Mouse (Mus musculus) left cerebral cortex, adult 2 months (tissue): Measurements from ENCODE around the gene Dpy19l2. TPM values are rescaled to one million over a fixed set of nuclear protein-coding genes. Genes with fewer than 3 reads are reported as not detected.
"Not testable (repeated sequence)": the region's sequence is repeated elsewhere in the genome, so short reads cannot be mapped to it uniquely, and the experiment has no call there.

Experiments used
- DNase-seq, 2 experiments: peaks; one replicate each; pipeline ENCODE4 v3.0.0; 2021 to 2022; ENCODE audit warnings: low spot score in 2 of 2, mixed read lengths in 1 of 2; ENCODE audit errors: extremely low spot score in 1 of 2
- H3K27ac ChIP-seq: fragments of 200-600 bp; 2 replicates; pipeline ENCODE4 v1.8.1; 2022
- H3K4me3 ChIP-seq: fragments of 200-600 bp; 2 replicates; pipeline ENCODE4 v1.8.1; 2022
- CTCF ChIP-seq: fragments of 200-600 bp; IDR thresholded peaks from 2 replicates; pipeline ENCODE4 v1.8.1; 2022; ENCODE audit warnings: antibody characterized with exemption, mild to moderate bottlenecking, moderate library complexity
- intact Hi-C: fragments of 180-260 bp; cut with DNase I; formaldehyde crosslinking; loops from one replicate; pipeline ENCODE4 v1.15.1; 2025
- long read RNA-seq, 2 experiments: library from polyadenylated mRNA; stranded (forward); transcript quantifications; one replicate each; pipeline ENCODE4 v2.0.0; 2021; ENCODE audit warnings: borderline mapping rate in 2 of 2
- total RNA-seq, 2 experiments: library from RNA; stranded (reverse); gene quantifications; 2 replicates each; pipeline ENCODE4 v1.2.3; 2021

Dpy19l2 gene
- total RNA-seq, result under 1 TPM; 0.23 to 0.29 TPM
- long read RNA-seq, experiment 1, result 0 reads
- long read RNA-seq, experiment 2, result 0 reads

DNA sequence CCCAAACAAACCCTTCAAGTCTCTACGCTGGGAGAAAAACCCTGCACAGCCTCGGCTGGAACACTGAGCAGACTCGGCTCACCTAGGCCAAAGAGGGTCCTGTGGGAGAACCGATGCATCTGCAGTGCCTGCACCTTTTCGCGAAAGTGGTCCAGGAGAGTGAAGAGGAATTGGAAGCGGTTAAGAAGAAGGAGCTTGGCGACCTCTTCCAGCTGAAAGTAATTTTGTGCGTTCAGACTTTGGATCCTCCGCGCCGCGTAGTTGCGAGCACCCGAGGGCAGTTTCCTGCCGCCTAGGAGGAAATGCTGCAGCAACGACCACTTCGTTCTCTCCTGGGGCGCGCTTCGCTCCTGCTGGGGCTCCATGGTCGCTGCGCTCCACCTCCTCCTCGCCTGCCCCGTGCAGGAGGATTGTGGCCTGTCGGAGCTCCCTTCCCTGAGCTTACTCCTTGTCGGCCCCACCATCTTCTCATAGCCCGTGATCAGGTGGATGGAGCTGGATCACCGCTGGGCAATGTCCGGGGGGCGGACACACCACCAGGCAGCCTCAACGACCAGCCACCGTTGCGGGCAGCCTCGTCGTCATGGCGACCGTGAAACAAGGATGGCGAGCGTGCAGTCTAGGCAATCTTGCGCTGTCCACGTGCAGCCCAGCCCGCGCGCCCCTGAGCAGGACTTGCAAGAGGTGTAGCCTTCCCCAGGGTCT is at the start of gene Dpy19l2:
Gene Dpy19l2 (minus strand): TSS at position 594 of the 705 bp plus-strand sequence.
- TF ChIP-seq CTCF, result no peak
- H3K27ac ChIP-seq, result no peak within 1 kb of the TSS
- peak within 1 kb of the TSS; percentile 52 for H3K4me3 ChIP-seq
- peak; percentile 40 to 43 for DNase-seq
- intact Hi-C loops, result loop anchor here (5.0 kb wide), 2 partner anchors 159 to 331 kb away; no protein-coding TSS in a partner anchor

DNA sequence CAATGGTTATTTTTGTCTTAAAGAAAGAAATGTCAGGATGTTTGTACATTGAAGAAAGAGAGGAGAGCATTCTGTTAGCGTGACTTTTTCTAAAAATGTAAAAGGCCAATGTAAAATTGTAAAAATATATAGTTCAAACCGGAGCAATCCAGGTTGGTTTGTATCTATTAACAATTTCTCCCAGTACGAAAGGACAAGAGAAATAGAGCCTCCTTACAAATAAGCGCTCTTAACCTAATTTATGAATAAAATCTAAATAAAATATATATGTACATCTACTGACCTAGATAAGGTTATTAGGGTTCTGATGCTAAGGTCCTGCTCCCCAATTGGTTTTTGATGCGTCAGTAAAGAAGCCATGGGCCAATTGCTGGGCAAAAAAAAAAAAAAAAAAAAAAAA is 48.9 kb upstream of the Dpy19l2 start:
- intact Hi-C loops, result no loop called here
- Histone ChIP-seq H3K4me3 (no peak overlapping the region), H3K27ac (no peak overlapping the region)
- no peak for DNase-seq
- TF ChIP-seq CTCF, result no peak

DNA sequence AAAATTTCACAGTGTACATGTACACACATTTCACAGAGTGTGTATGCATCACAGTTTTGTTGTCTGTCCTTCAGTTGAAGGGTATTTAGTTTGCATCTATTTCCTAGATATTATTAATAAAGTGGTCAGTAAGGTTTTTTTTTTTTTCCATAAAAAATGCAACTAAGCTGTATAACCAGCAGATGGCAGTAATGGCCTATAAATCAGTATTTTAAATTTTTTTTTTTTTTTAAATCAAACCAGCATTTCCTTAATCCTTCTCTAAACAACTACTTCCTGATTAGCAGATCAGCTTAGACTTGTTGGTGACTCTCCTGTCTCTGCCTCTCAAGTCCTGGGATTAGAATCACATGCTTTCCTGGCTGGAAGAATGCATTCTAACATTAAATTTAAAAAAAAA is 5.2 kb upstream of the Dpy19l2 start:
- no peak for DNase-seq
- Histone ChIP-seq H3K27ac (no peak overlapping the region), H3K4me3 (no peak overlapping the region)
- intact Hi-C loops, result loop anchor here (1.0 to 2.0 kb wide), 2 partner anchors 340 to 404 kb away; no protein-coding TSS in a partner anchor
- TF ChIP-seq CTCF, result peak; percentile 65

DNA sequence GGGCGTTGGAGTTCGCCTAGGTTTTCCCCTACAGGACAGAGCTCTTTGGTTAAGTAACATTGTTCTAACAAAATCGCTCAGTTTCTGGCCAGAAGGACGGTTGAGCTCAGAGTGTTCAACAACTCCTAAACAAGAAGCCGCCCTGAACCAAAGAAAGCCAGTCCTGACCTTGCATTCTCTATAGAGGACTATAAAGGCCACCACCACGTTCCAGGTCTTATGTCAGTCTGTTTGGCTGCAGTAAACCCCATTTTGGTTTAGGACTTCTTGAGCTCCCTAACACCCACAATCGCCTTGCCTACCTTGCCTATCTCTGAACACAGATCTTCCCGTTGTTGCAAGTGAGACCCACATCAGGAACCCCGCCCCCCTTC is 299 bp upstream of the Dpy19l2 start:
- no peak overlapping the region for H3K27ac ChIP-seq
- peak overlapping the region; percentile 52 for H3K4me3 ChIP-seq
- intact Hi-C loops, result loop anchor here (5.0 kb wide), 2 partner anchors 159 to 331 kb away; no protein-coding TSS in a partner anchor
- TF ChIP-seq CTCF, result no peak
- no peak for DNase-seq

DNA sequence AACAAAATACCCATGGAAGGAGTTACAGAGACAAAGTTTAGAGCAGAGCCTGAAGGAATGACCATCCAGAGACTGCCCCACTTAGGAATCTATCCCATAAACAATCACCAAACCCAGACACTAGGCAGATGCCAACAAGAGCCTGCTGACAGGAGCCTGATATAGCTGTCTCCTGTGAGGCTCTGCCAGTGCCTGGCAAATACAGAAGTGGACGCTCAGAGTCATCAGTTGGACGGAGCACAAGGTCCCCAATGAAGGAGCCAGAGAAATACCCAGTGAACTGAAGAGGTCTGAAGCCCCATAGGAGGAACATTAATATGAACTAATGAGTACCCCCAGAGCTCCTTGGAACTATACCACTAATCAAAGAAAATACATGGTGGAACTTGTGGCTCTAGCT is 58.8 kb downstream of the Dpy19l2 start:
- intact Hi-C loops, H3K27ac ChIP-seq: not testable (repeated sequence)

DNA sequence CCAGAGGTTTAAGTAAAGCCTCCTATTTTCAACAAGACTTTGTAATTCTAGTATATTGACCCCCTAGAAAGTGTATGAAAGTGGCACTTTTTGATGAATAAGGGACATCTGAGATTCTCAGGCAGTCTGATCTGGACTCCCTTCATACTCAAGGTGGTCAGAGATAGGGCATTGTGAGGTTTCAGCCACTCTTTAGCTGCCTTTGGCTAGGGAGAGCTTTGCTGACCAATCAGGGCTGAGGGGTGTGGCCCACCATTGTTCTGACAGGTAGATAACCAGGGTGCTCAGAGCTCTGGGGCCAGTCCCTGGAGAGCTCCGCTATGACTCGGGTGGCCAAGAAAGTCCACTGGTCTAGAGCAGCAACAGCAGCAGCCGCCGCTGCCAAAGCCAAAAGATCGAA is 71.2 kb downstream of the Dpy19l2 start, which contains the start of gene Cypt4:
Gene Cypt4 (plus strand): TSS at position 301 of the 400 bp plus-strand sequence.
- TF ChIP-seq CTCF, result no peak
- H3K4me3 ChIP-seq, result no peak within 1 kb of the TSS
- DNase-seq, result no peak
- intact Hi-C loops, result no loop called here
- H3K27ac ChIP-seq, result no peak within 1 kb of the TSS

More for the DNA sequence above, 58.8 kb downstream of the Dpy19l2 start:
- not testable (repeated sequence) for H3K4me3 ChIP-seq, DNase-seq

DNA sequence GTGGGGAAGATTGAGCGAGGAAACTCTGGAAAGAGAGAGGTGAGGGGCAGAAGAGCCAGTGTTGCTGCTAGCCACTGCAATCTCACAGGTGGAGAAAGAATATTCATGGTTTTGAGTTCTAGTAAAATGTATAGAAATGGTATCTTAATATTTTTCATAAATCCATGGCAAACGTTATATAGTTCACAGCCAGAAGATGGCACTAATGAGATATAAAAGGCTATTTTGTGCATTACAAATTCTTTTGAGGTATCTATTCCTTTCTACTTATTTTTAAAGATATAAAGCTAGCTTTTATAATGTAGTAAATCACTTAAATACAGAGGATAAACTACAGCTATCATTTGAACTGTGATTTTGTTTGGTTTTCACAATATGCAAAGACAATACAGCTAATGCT is 157.9 kb downstream of the Dpy19l2 start:
- DNase-seq, result no peak
- Histone ChIP-seq H3K27ac (no peak overlapping the region), H3K4me3 (no peak overlapping the region)
- intact Hi-C loops, result loop anchor here (5.0 kb wide), 1 partner anchor 159 kb away; the partner anchor contains the start of gene Dpy19l2
- peak; percentile 56 for TF ChIP-seq CTCF

DNA sequence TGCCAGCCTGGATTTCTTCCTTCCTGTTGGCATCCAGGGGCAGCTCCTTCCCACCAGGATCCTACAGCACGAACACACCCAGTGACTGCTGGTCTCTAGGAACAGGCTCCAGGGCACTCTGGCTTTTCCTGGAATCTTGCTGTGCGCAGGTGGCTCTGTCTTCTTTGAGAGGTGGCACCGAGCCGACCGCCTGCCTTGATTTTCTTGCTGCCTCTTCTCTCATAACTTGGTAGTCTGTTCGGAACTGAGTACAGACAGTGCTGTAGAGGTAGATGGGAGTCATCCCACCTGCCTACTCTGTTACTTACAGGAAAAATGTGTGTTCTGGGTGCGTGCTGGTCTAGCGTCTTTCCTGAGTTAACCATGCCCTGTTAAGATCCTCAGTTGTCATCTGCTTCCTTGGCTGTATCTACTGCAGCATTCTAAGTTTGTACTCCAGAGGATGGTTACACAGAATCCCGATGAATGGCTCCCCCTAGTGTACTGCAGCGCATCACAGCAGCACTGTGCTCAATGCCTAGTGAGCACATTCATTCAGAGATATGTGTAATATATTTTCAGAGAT is 179.4 kb downstream of the Dpy19l2 start:
- peak; percentile 67 to 76 for DNase-seq
- Histone ChIP-seq H3K4me3 (no peak overlapping the region), H3K27ac (peak overlapping the region; percentile 76)
- intact Hi-C loops, result loop anchor here (2.0 to 10.0 kb wide), 3 partner anchors 398 to 934 kb away; no protein-coding TSS in a partner anchor
- peak; percentile 93 for TF ChIP-seq CTCF

DNA sequence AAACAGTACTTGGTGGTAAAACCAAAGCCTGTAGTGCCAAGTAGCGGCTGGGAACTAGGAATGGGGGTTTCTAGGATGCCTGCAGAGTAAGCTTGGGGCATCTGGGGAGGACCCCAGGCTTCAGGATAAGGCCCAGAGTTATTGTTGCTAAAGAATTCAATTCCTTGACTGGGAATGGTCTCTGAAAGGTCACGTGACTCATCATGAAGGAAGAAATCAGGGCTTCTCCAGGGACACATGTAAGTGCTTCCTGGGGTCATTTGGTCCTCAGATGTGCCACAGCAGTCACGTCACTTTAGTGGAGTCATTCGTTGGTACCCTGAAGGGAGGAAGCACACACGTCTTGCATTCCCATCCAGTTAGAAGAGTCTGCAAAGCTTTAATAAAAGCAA is 182.0 kb downstream of the Dpy19l2 start:
- DNase-seq, result no peak
- TF ChIP-seq CTCF, result no peak
- no peak overlapping the region for H3K4me3 ChIP-seq
- no peak overlapping the region for H3K27ac ChIP-seq
- intact Hi-C loops, result loop anchor here (2.0 to 10.0 kb wide), 2 partner anchors 389 to 559 kb away; no protein-coding TSS in a partner anchor

DNA sequence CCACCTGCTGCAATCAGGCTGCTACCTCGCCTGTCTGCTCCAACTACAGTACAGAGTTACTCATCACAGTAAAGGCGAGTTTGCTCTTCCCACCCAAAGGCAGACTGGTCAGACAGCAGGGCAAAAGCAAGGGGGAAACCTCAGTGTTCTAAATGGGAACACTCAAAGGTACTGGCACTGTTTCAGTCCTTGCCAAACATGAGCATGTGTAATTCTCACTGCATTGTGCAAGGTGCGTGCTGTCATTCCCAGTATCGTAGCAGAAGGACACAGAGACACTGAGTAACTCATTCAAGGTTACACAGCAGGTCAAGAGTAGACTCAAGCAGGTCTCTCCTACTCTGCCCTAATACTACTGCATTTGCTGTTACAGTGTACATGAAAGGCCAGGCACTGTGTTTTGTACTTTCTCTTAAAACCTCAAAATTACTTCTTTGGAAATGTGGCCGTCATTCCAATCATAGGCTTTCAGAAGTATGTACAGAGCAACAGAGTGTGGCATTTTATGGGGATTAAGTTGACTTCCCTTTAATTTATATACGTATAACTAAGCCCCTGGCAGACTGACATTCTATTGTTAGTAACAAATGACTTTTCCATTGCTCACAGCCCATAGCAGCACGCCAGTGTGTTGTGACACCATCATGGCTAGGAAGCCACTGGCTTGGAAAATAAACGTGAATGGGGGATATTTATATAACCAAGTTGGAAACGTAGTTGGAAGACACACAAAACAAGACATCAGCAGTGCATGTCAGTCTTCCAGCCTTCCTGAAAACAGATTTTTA is 182.6 kb downstream of the Dpy19l2 start:
- no peak for DNase-seq
- intact Hi-C loops, result loop anchor here (2.0 to 10.0 kb wide), 2 partner anchors 389 to 559 kb away; no protein-coding TSS in a partner anchor
- Histone ChIP-seq H3K27ac (no peak overlapping the region), H3K4me3 (no peak overlapping the region)
- TF ChIP-seq CTCF, result no peak

DNA sequence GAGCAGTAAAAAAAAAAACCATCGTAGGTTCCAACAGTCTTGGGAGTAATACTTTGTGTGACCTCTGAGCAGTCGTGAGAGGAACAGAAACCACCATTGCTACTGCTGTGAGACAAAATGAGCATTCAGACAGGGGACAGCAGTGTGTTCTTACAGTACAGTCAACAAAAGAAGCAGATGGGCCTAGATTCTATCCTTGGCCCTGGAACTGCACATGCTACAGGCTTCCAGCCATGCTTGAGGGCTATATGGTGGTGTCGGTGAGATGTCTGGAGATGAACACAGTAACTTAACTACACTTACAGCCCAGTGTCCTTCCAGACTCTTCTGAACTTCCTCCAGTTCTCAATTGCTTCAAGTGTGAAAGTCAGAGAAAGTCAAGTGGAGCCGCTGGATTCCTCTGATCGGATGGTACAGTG is 184.0 kb downstream of the Dpy19l2 start:
- intact Hi-C loops, result loop anchor here (10.0 kb wide), 1 partner anchor 557 kb away; no protein-coding TSS in a partner anchor
- no peak for DNase-seq
- no peak overlapping the region for H3K4me3 ChIP-seq
- H3K27ac ChIP-seq, result no peak overlapping the region
- no peak for TF ChIP-seq CTCF
